Mouse (Mus musculus) layer of hippocampus, adult 2 months (tissue): ENCODE results near the gene 2210016F16Rik. TPM values are rescaled to one million over a fixed set of nuclear protein-coding genes. Genes with fewer than 3 reads are reported as not detected.
A peak's percentile ranks its signal among the peaks of the same experiment; 100 is the strongest.
"Not testable (repeated sequence)": the region's sequence is repeated elsewhere in the genome, so short reads cannot be mapped to it uniquely, and the experiment has no call there.

Experiments used
- DNase-seq, 2 experiments: peaks; one replicate each; pipeline ENCODE4 v3.0.0; 2022; ENCODE audit warnings: low spot score in 2 of 2
- H3K27ac ChIP-seq: fragments of 200-600 bp; 2 replicates; pipeline ENCODE4 v1.8.1; 2022
- H3K4me3 ChIP-seq: fragments of 200-600 bp; 2 replicates; pipeline ENCODE4 v1.8.1; 2022; ENCODE audit warnings: mild to moderate bottlenecking
- CTCF ChIP-seq: fragments of 200-600 bp; conservative IDR thresholded peaks from 2 replicates; pipeline ENCODE4 v1.8.1; 2022; ENCODE audit warnings: antibody characterized with exemption, mild to moderate bottlenecking, moderate library complexity
- total RNA-seq, 2 experiments: library from RNA; stranded (reverse); gene quantifications; 2 replicates each; pipeline ENCODE4 v1.2.3; 2021

Gene 2210016F16Rik
- total RNA-seq, 2 experiments from 2014 or later = 6.7 to 7.6 TPM

DNA sequence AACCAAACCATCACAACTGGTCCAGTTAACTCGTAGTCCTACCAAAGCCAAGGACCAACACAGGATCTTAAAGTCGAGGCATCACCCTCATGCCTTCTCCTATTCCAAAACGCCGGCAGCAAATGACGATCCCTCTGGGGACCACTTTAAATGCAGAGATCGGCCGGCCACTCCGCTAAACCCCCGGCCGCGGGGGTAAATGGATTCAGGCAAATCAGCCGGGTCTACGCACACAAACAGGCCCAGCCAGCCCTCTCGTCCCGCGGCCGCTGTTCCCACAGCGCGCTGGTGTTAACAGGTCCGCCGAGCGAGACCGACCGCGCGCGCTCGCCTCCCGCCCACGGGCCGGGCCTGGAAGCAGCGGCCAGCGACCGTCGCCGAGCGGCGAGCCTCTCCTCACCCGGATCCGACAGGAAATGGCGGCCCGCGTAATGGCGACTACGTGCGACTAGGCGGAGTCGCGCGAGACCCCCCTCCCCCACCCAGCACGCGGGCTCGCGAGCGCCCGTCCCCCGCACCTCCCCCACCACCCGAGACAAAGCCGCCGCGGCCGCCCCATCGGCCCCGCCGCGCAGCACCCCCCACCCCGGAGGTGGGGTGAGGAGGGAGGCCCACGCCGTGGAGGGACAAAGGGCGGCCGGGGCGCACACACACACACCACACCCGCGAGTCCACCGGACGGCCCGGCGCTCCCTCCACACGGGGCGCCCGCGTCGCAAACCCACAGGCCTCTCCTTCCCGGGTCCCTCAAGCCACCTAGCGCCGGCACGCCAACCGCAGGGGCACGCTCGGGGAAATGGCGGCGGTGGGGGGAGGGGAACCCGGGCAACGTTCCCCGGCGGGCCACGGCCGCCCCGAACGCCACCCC lies 16.3 kb upstream of the 2210016F16Rik start:
- Histone ChIP-seq H3K4me3 (peak overlapping the region; percentile 93), H3K27ac (peak overlapping the region; percentile 99)
- DNase-seq = peak; percentile 63 to 73
- TF ChIP-seq CTCF = peak; percentile 38

GRCm38 (mm10) chr13:58400576-58400975 lies 15.6 kb upstream of the 2210016F16Rik start:
- TF ChIP-seq CTCF = no peak
- Histone ChIP-seq H3K27ac (peak overlapping the region; percentile 99; the same call in 1 of the 2 replicates), H3K4me3 (peak overlapping the region; percentile 93)
- DNase-seq = no peak

DNA sequence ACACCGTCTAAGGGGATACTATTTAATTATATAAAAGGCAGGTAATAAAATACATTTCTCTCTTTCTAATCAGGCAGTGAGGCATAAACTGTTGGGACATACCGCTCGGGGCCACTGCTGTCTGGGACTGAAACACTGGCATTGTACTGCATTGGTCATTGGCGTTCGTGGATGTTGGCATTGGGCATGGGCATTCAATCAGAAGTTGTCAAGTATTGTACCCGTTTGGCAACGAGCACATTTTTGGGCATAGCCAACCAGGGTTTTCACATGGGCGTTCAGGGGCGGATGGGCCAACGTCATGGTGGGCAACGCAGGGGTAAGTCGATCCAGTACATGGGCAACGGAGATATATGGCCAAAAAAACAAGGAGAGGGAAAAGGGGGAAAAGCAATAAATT lies 12.6 kb upstream of the 2210016F16Rik start:
- Histone ChIP-seq H3K4me3 (no peak overlapping the region), H3K27ac (no peak overlapping the region)
- no peak for DNase-seq
- TF ChIP-seq CTCF = no peak

DNA sequence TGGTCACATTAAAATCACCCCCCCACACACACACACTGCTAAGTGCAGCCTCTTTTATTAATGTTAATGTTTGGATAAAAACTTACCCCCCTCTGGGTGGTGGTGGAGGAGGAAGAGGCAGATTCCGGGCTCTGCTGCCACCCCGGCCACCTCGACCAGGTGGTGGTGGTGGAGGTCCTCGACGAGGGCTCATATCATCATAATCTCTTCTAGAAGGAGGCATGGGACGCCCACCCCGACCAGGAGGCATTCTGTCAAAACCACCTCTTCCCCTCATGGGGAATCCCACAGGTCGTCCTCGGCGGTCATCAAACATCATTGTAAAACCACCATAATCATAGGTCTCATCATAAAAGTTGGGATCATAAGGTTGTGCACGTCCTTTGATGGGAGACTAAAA lies 9.4 kb upstream of the 2210016F16Rik start:
- H3K4me3 ChIP-seq, H3K27ac ChIP-seq, DNase-seq: not testable (repeated sequence)

DNA sequence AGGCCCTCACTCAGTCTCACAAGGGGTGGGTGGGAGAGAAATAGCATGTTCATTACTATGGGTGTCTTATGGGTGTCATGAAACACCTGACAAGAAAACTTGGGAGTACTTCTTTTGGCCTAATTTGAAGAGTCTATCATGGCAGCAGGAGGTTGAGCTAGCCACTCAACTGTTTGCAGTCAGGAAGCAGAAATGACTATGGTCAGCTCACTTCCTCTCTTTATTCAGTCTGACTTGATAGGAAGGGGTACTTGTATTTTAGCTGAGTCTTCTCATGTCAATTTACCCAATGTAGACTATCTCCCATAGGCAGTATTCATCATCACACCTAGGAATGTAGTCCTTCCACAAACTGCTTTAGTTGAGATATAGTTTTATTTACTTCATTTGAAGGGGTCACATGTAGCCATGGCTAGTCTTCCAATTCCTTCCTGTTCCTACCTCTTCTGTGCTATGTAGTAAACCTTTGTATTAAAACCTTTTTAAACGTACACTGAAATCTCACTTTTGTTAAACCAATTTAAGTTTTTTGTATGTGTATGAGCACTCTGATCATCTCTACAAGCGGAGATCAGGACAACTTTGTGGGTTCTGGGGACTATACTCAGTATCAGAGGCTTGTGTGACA lies 4.4 kb upstream of the 2210016F16Rik start:
- DNase-seq = no peak
- no peak overlapping the region for H3K4me3 ChIP-seq
- H3K27ac ChIP-seq = no peak overlapping the region
- TF ChIP-seq CTCF = no peak

DNA sequence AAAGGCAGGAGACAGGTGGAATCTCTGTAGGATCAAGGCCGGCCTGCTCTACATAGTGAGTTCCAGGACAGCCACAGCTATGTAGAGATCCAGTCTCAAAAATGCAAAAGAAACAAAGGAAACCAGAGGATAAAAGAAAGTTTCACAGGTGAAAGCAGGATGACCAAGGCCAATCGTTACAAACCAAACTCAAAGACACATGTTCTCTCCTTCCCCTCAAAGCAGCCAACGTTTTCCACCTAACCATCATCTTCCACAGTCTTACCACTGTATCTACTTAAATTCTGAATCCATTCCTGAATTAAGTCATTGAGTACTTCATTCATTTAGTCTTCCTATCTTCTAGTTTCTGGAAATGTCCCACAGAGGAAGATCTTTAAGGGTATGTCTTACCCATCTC lies 3.4 kb upstream of the 2210016F16Rik start:
- no peak overlapping the region for H3K27ac ChIP-seq

DNA sequence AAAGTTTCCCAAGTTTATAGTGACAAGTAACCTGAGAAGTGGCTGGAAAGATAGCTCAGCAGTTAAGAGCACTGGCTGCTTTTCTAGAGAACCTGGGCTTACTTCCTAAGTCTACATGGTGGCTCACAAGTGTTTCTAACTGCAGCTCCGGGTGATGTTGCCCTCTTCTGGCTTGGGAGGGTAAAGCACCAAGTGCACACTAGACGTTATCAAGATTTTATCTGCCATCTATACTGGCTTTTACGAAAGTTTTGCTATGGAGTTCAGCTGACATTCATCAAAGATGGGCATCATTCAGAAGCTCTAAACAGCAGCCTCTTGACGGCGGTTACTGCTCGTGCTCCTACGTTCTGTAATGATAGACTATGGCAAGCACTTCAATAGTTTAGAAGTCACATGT lies 2.9 kb upstream of the 2210016F16Rik start:
- peak; percentile 62 to 68 for DNase-seq
- Histone ChIP-seq H3K27ac (no peak overlapping the region), H3K4me3 (no peak overlapping the region)
- peak; percentile 91 for TF ChIP-seq CTCF

More for the DNA sequence above, 3.4 kb upstream of the 2210016F16Rik start:
- no peak for DNase-seq
- H3K4me3 ChIP-seq = no peak overlapping the region
- TF ChIP-seq CTCF = no peak

DNA sequence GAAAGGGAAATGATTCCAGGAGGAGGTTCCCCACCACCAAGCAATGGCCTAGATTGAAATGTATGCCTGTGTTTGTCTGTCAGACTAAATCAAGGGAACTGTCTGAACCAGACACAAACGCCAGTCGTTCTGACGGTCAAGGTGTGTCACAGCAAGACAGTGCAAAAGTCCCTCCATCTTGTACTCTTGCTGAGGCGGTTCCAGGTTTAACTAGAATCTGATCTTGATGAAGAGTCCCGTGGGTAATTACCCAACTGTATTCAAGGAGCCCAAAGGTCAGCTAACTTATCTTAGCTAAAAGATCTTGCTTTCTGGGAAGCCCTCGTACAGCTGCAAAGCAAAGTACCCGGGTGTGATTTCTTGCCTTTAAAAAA lies 509 bp upstream of the 2210016F16Rik start:
- peak overlapping the region; percentile 54; the same call in 1 of the 2 replicates for H3K27ac ChIP-seq
- no peak for TF ChIP-seq CTCF
- DNase-seq = no peak
- H3K4me3 ChIP-seq = peak overlapping the region; percentile 67

GRCm38 (mm10) chr13:58384371-58384770 lies 654 bp downstream of the 2210016F16Rik start:
- peak overlapping the region; percentile 67 for H3K4me3 ChIP-seq
- H3K27ac ChIP-seq = no peak overlapping the region
- TF ChIP-seq CTCF = no peak
- no peak for DNase-seq

GRCm38 (mm10) chr13:58373153-58373470 lies 11.9 kb downstream of the 2210016F16Rik start:
- no peak overlapping the region for H3K4me3 ChIP-seq
- no peak for TF ChIP-seq CTCF
- no peak overlapping the region for H3K27ac ChIP-seq
- no peak for DNase-seq

- Histone ChIP-seq H3K27ac (no peak overlapping the region), H3K4me3 (no peak overlapping the region)
- TF ChIP-seq CTCF = no peak
- no peak for DNase-seq
These were observed 12.5 kb downstream of the 2210016F16Rik start for GRCm38 (mm10) chr13:58372278-58373152.

- no peak for TF ChIP-seq CTCF
- Histone ChIP-seq H3K4me3 (no peak overlapping the region), H3K27ac (no peak overlapping the region)
- no peak for DNase-seq
These were observed 16.2 kb downstream of the 2210016F16Rik start for GRCm38 (mm10) chr13:58368835-58369234.

GRCm38 (mm10) chr13:58367641-58368040 lies 17.4 kb downstream of the 2210016F16Rik start:
- no peak for DNase-seq

More at GRCm38 (mm10) chr13:58367641-58368040, 17.4 kb downstream of the 2210016F16Rik start:
- TF ChIP-seq CTCF = no peak
- H3K4me3 ChIP-seq = no peak overlapping the region
- no peak overlapping the region for H3K27ac ChIP-seq
